Mouse (Mus musculus): ENCODE data around the gene Rdh9. TPM values are rescaled to one million over a fixed set of nuclear protein-coding genes. Genes with fewer than 3 reads are reported as not detected.
"Not testable (repeated sequence)": the region's sequence is repeated elsewhere in the genome, so short reads cannot be mapped to it uniquely, and the experiment has no call there.

The Rdh9 gene
- total and polyA plus RNA-seq, 2 experiments from 2014 or later: 0.04 to 0.34 TPM

- Histone ChIP-seq H3K27ac (ENCODE audit: low read depth) (no peak overlapping the region), H3K9me3 (replicated peaks; ENCODE audit: control insufficient read depth, low read length) (no peaks in the 10 kb centered on the region), H3K4me1 (ENCODE audit: control insufficient read depth, insufficient read depth) (no peaks in the 10 kb centered on the region), H3K4me2 (ENCODE audit: low read depth, low read length) (no peak overlapping the region), H3K27me3 (ENCODE audit: control insufficient read depth, insufficient read depth, low read length) (no peaks in the 10 kb centered on the region), H3K4me3 (ENCODE audit: low read depth, low read length) (no peak overlapping the region), H3K36me3 (replicated peaks; ENCODE audit: control insufficient read depth, insufficient read depth, low read length) (no peaks in the 10 kb centered on the region), H3K9ac (replicated peaks; ENCODE audit: low read depth, low read length) (no peak overlapping the region)
- DNase-seq (ENCODE audit: low spot score) (no peak), ATAC-seq (ENCODE audit: insufficient read depth, low read depth) (no peak)
- WGBS: 65% methylated on average over 1 of the region's 1 CpGs
- TF ChIP-seq EP300 (IDR thresholded peaks at IDR 0.05; ENCODE audit: low read depth) (no peak), CTCF (IDR thresholded peaks at IDR 0.05; ENCODE audit: low read depth) (no peak)
Measured at GRCm38 (mm10) chr10:127799295-127799694, 23.1 kb downstream of the Rdh9 start.

GRCm38 (mm10) chr10:127800891-127801290 is 24.7 kb downstream of the Rdh9 start, which contains the start of gene Rdh16:
Gene Rdh16, plus strand, starts transcription at chr10:127801152.
- no peak for ATAC-seq (ENCODE audit: insufficient read depth, low read depth)
- no peak for TF ChIP-seq CTCF (IDR thresholded peaks at IDR 0.05; ENCODE audit: low read depth)
- no peak for TF ChIP-seq EP300 (IDR thresholded peaks at IDR 0.05; ENCODE audit: low read depth)
- 68% methylated on average over 6 of the region's 6 CpGs for WGBS

GRCm38 (mm10) chr10:127801612-127802011 is 25.4 kb downstream of the Rdh9 start:
- no peak for ATAC-seq (ENCODE audit: insufficient read depth, low read depth)

More at GRCm38 (mm10) chr10:127800891-127801290, 24.7 kb downstream of the Rdh9 start, which contains the start of gene Rdh16:
- Histone ChIP-seq H3K27ac (ENCODE audit: low read depth) (no peak within 1 kb of the TSS), H3K36me3 (replicated peaks; ENCODE audit: control insufficient read depth, insufficient read depth, low read length) (no peaks in the 10 kb centered on the region), H3K27me3 (ENCODE audit: control insufficient read depth, insufficient read depth, low read length) (no peaks in the 10 kb centered on the region), H3K4me1 (ENCODE audit: control insufficient read depth, insufficient read depth) (no peaks in the 10 kb centered on the region), H3K4me3 (ENCODE audit: low read depth, low read length) (no peak within 1 kb of the TSS), H3K4me2 (ENCODE audit: low read depth, low read length) (no peak within 1 kb of the TSS), H3K9ac (replicated peaks; ENCODE audit: low read depth, low read length) (no peak within 1 kb of the TSS), H3K9me3 (replicated peaks; ENCODE audit: control insufficient read depth, low read length) (no peaks in the 10 kb centered on the region)
- DNase-seq (ENCODE audit: low spot score): no peak

GRCm38 (mm10) chr10:127802236-127802635 is 26.1 kb downstream of the Rdh9 start:
- no peak for ATAC-seq (ENCODE audit: insufficient read depth, low read depth)
- 67% methylated on average over 5 of the region's 5 CpGs for WGBS

More at GRCm38 (mm10) chr10:127801612-127802011, 25.4 kb downstream of the Rdh9 start:
- Histone ChIP-seq H3K27me3 (ENCODE audit: control insufficient read depth, insufficient read depth, low read length) (no peaks in the 10 kb centered on the region), H3K36me3 (replicated peaks; ENCODE audit: control insufficient read depth, insufficient read depth, low read length) (no peaks in the 10 kb centered on the region), H3K27ac (ENCODE audit: low read depth) (no peak overlapping the region), H3K4me2 (ENCODE audit: low read depth, low read length) (no peak overlapping the region), H3K9me3 (replicated peaks; ENCODE audit: control insufficient read depth, low read length) (no peaks in the 10 kb centered on the region), H3K4me3 (ENCODE audit: low read depth, low read length) (no peak overlapping the region), H3K4me1 (ENCODE audit: control insufficient read depth, insufficient read depth) (no peaks in the 10 kb centered on the region), H3K9ac (replicated peaks; ENCODE audit: low read depth, low read length) (no peak overlapping the region)
- DNase-seq (ENCODE audit: low spot score): no peak
- TF ChIP-seq CTCF (IDR thresholded peaks at IDR 0.05; ENCODE audit: low read depth) (no peak), EP300 (IDR thresholded peaks at IDR 0.05; ENCODE audit: low read depth) (no peak)
- 79% methylated on average over 2 of the region's 2 CpGs for WGBS

GRCm38 (mm10) chr10:127804416-127804815 is 28.2 kb downstream of the Rdh9 start:
- Histone ChIP-seq H3K4me1 (ENCODE audit: control insufficient read depth, insufficient read depth) (no peaks in the 10 kb centered on the region), H3K36me3 (replicated peaks; ENCODE audit: control insufficient read depth, insufficient read depth, low read length) (no peaks in the 10 kb centered on the region), H3K9ac (replicated peaks; ENCODE audit: low read depth, low read length) (no peak overlapping the region), H3K27me3 (ENCODE audit: control insufficient read depth, insufficient read depth, low read length) (no peaks in the 10 kb centered on the region), H3K4me2 (ENCODE audit: low read depth, low read length) (no peak overlapping the region), H3K27ac (ENCODE audit: low read depth) (no peak overlapping the region), H3K4me3 (ENCODE audit: low read depth, low read length) (no peak overlapping the region), H3K9me3 (replicated peaks; ENCODE audit: control insufficient read depth, low read length) (no peaks in the 10 kb centered on the region)
- WGBS: 71% methylated on average over 7 of the region's 7 CpGs
- no peak for TF ChIP-seq CTCF (IDR thresholded peaks at IDR 0.05; ENCODE audit: low read depth)
- no peak for TF ChIP-seq EP300 (IDR thresholded peaks at IDR 0.05; ENCODE audit: low read depth)
- no peak for ATAC-seq (ENCODE audit: insufficient read depth, low read depth)
- no peak for DNase-seq (ENCODE audit: low spot score)

More at GRCm38 (mm10) chr10:127802236-127802635, 26.1 kb downstream of the Rdh9 start:
- H3K36me3 ChIP-seq (replicated peaks; ENCODE audit: control insufficient read depth, insufficient read depth, low read length): no peaks in the 10 kb centered on the region
- DNase-seq (ENCODE audit: low spot score): no peak
- H3K9ac ChIP-seq (replicated peaks; ENCODE audit: low read depth, low read length): no peak overlapping the region
- TF ChIP-seq EP300 (IDR thresholded peaks at IDR 0.05; ENCODE audit: low read depth): no peak
- no peak for TF ChIP-seq CTCF (IDR thresholded peaks at IDR 0.05; ENCODE audit: low read depth)
- H3K4me1 ChIP-seq (ENCODE audit: control insufficient read depth, insufficient read depth): no peaks in the 10 kb centered on the region
- H3K27me3 ChIP-seq (ENCODE audit: control insufficient read depth, insufficient read depth, low read length): no peaks in the 10 kb centered on the region
- H3K9me3 ChIP-seq (replicated peaks; ENCODE audit: control insufficient read depth, low read length): no peaks in the 10 kb centered on the region
- H3K4me3 ChIP-seq (ENCODE audit: low read depth, low read length): no peak overlapping the region
- H3K27ac ChIP-seq (ENCODE audit: low read depth): no peak overlapping the region
- no peak overlapping the region for H3K4me2 ChIP-seq (ENCODE audit: low read depth, low read length)

GRCm38 (mm10) chr10:127815888-127816287 is 39.7 kb downstream of the Rdh9 start:
- no peaks in the 10 kb centered on the region for H3K9me3 ChIP-seq (replicated peaks; ENCODE audit: control insufficient read depth, low read length)
- ATAC-seq (ENCODE audit: insufficient read depth, low read depth) (no peak), DNase-seq (ENCODE audit: low spot score) (no peak)
- H3K27ac ChIP-seq (ENCODE audit: low read depth): no peak overlapping the region
- no peak overlapping the region for H3K4me3 ChIP-seq (ENCODE audit: low read depth, low read length)
- H3K9ac ChIP-seq (replicated peaks; ENCODE audit: low read depth, low read length): no peak overlapping the region
- no peaks in the 10 kb centered on the region for H3K4me1 ChIP-seq (ENCODE audit: control insufficient read depth, insufficient read depth)
- no peaks in the 10 kb centered on the region for H3K36me3 ChIP-seq (replicated peaks; ENCODE audit: control insufficient read depth, insufficient read depth, low read length)
- no peak for TF ChIP-seq CTCF (IDR thresholded peaks at IDR 0.05; ENCODE audit: low read depth)
- no peak for TF ChIP-seq EP300 (IDR thresholded peaks at IDR 0.05; ENCODE audit: low read depth)
- no peak overlapping the region for H3K4me2 ChIP-seq (ENCODE audit: low read depth, low read length)
- no peaks in the 10 kb centered on the region for H3K27me3 ChIP-seq (ENCODE audit: control insufficient read depth, insufficient read depth, low read length)

- DNase-seq (ENCODE audit: low spot score); H3K4me2 ChIP-seq (ENCODE audit: low read depth, low read length); ATAC-seq (ENCODE audit: insufficient read depth, low read depth); H3K27me3 ChIP-seq (ENCODE audit: control insufficient read depth, insufficient read depth, low read length); H3K36me3 ChIP-seq (replicated peaks; ENCODE audit: control insufficient read depth, insufficient read depth, low read length); H3K27ac ChIP-seq (ENCODE audit: low read depth); H3K9ac ChIP-seq (replicated peaks; ENCODE audit: low read depth, low read length); H3K4me1 ChIP-seq (ENCODE audit: control insufficient read depth, insufficient read depth); H3K9me3 ChIP-seq (replicated peaks; ENCODE audit: control insufficient read depth, low read length); H3K4me3 ChIP-seq (ENCODE audit: low read depth, low read length): not testable (repeated sequence)
- WGBS: 75% methylated on average over 4 of the region's 4 CpGs
Measured at GRCm38 (mm10) chr10:127817268-127817910, 41.2 kb downstream of the Rdh9 start.

GRCm38 (mm10) chr10:127821806-127822205 is 45.6 kb downstream of the Rdh9 start:
- WGBS: 81% methylated on average over 2 of the region's 2 CpGs
- H3K4me1 ChIP-seq (ENCODE audit: control insufficient read depth, insufficient read depth); H3K36me3 ChIP-seq (replicated peaks; ENCODE audit: control insufficient read depth, insufficient read depth, low read length); H3K27ac ChIP-seq (ENCODE audit: low read depth); H3K4me3 ChIP-seq (ENCODE audit: low read depth, low read length); H3K9ac ChIP-seq (replicated peaks; ENCODE audit: low read depth, low read length); H3K27me3 ChIP-seq (ENCODE audit: control insufficient read depth, insufficient read depth, low read length); DNase-seq (ENCODE audit: low spot score); H3K4me2 ChIP-seq (ENCODE audit: low read depth, low read length); H3K9me3 ChIP-seq (replicated peaks; ENCODE audit: control insufficient read depth, low read length); ATAC-seq (ENCODE audit: insufficient read depth, low read depth): not testable (repeated sequence)
